Mouse (Mus musculus) kidney, postnatal 0 days (tissue): Measurements from ENCODE around the gene Dnah17. TPM values are rescaled to one million over a fixed set of nuclear protein-coding genes. Genes with fewer than 3 reads are reported as not detected.

Source experiments
- ATAC-seq: fragments of 200-750 bp; cut with Nextera tagmentation; replicated peaks from 2 replicates; pipeline ENCODE4 v1.8.0; 2017; ENCODE audit warnings: low read depth, moderate number of reproducible peaks, moderate TSS enrichment, moderate library complexity; ENCODE audit not compliant: low FRiP score
- DNase-seq: peaks from one replicate; pipeline ENCODE4 v3.0.0-alpha.2; 2016; ENCODE audit warnings: low spot score
- H3K27ac ChIP-seq: fragments of 300-500 bp; sonication (generic); 2 replicates; pipeline ENCODE4 v1.5.1; 2014; ENCODE audit warnings: mild to moderate bottlenecking
- H3K27me3 ChIP-seq: fragments of 300-500 bp; sonication (generic); 2 replicates; pipeline ENCODE4 v1.6.1; 2014; ENCODE audit warnings: low read length, mixed read lengths; ENCODE audit not compliant: insufficient read depth
- H3K36me3 ChIP-seq: fragments of 300-500 bp; sonication (generic); 2 replicates; pipeline ENCODE4 v1.6.1; 2014; ENCODE audit warnings: low read length, mixed read lengths; ENCODE audit not compliant: insufficient read depth
- H3K4me1 ChIP-seq: fragments of 300-500 bp; sonication (generic); replicated peaks from 2 replicates; pipeline ENCODE4 v1.6.1; 2014; ENCODE audit warnings: antibody characterized with exemption, low read length, mixed read lengths; ENCODE audit not compliant: insufficient read depth
- H3K4me2 ChIP-seq: fragments of 300-500 bp; sonication (generic); 2 replicates; pipeline ENCODE4 v1.6.1; 2014; ENCODE audit warnings: mild to moderate bottlenecking, low read length, moderate library complexity, mixed read lengths
- H3K4me3 ChIP-seq: fragments of 300-500 bp; sonication (generic); replicated peaks from 2 replicates; pipeline ENCODE4 v1.5.1; 2014; ENCODE audit warnings: low read depth, low read length
- H3K9ac ChIP-seq: fragments of 300-500 bp; sonication (generic); 2 replicates; pipeline ENCODE4 v1.6.1; 2014; ENCODE audit warnings: low read depth, low read length
- H3K9me3 ChIP-seq: fragments of 300-500 bp; sonication (generic); replicated peaks from 2 replicates; pipeline ENCODE4 v1.6.1; 2016; ENCODE audit warnings: low read length, inconsistent platforms, mixed read lengths
- CTCF ChIP-seq: IDR thresholded peaks from 2 replicates; pipeline ENCODE4 v1.5.1; 2016; ENCODE audit warnings: antibody characterized with exemption, low read depth, mild to moderate bottlenecking, moderate library complexity
- WGBS: fragments of 180-500 bp; shearing (Covaris S2); extraction: QIAGEN DNeasy Blood & Tissue Kit; methylation state at CpG from one replicate; pipeline ENCODE4 v1.1.7; 2014; 5-methylcytosine and 5-hydroxymethylcytosine counted together
- polyA plus RNA-seq: library from polyadenylated mRNA; unstranded; fragments of >200 nt; fragmentation: Nextera tagmentation; extraction: Ambion mirVana; gene quantifications from 2 replicates; pipeline ENCODE4 v1.2.1, GENCODE M21; 2015

Gene Dnah17
- polyA plus RNA-seq, 1 experiment from 2014 or later, result 0.12 TPM

DNA sequence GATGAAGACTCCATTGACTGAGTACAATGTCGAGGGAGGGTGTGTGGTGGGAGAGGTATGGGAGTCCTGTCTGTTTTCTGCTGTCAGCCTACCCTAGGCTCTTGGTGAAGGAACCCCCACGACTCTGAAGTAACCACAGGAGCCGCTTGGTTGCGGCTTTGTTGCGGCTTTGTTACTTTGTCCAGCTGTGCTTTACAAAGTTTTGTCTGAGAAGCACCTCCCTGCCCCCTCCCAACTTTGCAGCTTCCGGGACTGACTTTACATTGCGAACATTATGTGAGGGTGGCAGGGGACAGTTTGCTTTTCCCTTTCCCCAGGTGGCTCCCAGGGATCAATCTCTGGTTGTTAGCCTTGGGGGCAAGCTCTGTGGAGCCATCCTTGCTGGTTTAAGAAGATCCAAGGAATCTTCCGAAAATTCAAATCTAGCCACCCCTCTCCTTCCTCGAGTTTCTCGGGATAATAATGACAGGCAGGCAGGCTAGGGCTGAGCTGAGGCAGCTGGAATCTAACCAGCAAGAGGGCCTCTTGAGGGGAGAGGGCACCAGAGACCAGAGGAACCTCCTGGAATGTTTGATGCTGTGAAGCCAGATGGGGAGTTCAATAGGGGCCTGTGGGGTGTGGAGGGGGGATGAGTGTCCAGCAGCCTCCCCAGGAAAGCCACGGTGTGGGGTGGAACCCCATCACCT is 59.1 kb downstream of the Dnah17 start:
- TF ChIP-seq CTCF, result no peak
- H3K9me3 ChIP-seq, result no peaks in the 10 kb centered on the region
- peak overlapping the region; percentile 51; the same call in 1 of the 2 replicates for H3K27ac ChIP-seq
- WGBS, result 33% methylated on average over 11 of the region's 11 CpGs
- DNase-seq (peak; percentile 78), ATAC-seq (no peak)
- H3K36me3 ChIP-seq, result no peaks in the 10 kb centered on the region
- H3K27me3 ChIP-seq, result no peaks in the 10 kb centered on the region
- no peak overlapping the region for H3K4me2 ChIP-seq
- H3K4me3 ChIP-seq, result no peak overlapping the region
- peaks cover 7% of the 10 kb centered on the region for H3K4me1 ChIP-seq
- no peak overlapping the region; the same call in 1 of the 2 replicates for H3K9ac ChIP-seq

DNA sequence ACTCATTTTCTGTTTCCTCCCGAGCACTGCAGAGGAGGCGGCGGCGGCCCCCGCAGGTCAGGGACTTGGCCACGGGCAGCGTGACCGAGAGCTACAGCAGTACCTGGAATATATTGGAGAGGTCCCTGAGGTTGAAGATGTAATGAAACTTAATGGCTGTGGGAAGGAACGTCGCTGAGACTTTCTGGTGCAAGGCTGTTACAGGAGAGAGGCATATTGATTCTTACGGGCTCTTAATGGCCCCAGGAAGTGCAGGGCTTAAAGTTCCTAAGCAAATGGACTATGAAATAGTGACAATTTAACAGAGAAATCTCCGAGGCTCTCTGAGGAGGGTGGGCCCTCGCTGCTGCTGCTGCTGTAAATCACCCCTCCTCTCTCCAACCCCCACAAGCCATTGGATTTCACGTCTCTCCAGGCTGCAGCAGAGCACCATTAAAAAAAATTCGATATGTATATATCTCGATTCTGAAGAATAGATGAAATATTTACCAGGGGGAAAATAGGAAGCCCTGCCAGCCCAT is 61.6 kb downstream of the Dnah17 start:
- peaks cover 7% of the 10 kb centered on the region for H3K4me1 ChIP-seq
- no peak overlapping the region for H3K9ac ChIP-seq
- no peaks in the 10 kb centered on the region for H3K27me3 ChIP-seq
- no peak for TF ChIP-seq CTCF
- no peak overlapping the region for H3K4me2 ChIP-seq
- H3K36me3 ChIP-seq, result no peaks in the 10 kb centered on the region
- 20% methylated on average over 16 of the region's 16 CpGs for WGBS
- no peak for ATAC-seq
- H3K9me3 ChIP-seq, result no peaks in the 10 kb centered on the region
- no peak overlapping the region for H3K4me3 ChIP-seq
- H3K27ac ChIP-seq, result no peak overlapping the region
- DNase-seq, result peak; percentile 31

DNA sequence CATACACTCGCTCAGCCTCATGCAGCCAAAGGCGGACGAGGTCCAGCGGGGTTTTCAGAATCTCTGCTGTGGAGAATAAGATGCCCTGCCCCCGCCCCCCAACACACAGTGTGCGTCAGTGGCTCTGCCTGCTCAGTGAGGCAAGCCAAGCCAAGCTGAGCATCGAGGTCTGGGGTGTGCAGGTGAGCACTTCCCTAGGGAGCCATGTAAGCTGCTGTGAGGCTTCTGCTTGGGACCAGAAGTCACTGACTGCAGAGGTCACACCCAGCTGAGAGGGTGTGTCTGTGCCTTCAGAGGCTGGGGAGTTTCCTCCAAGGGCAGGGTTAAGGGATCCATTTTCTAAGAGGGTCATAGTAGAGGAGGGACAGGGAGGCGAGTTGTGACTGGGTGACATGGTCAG is 62.8 kb downstream of the Dnah17 start:
- no peak for DNase-seq
- no peaks in the 10 kb centered on the region for H3K27me3 ChIP-seq
- no peak for ATAC-seq
- peaks cover 7% of the 10 kb centered on the region for H3K4me1 ChIP-seq
- TF ChIP-seq CTCF, result no peak
- no peaks in the 10 kb centered on the region for H3K9me3 ChIP-seq
- no peak overlapping the region for H3K4me3 ChIP-seq
- H3K36me3 ChIP-seq, result no peaks in the 10 kb centered on the region
- H3K9ac ChIP-seq, result no peak overlapping the region
- WGBS, result 79% methylated on average over 8 of the region's 8 CpGs
- no peak overlapping the region for H3K4me2 ChIP-seq
- no peak overlapping the region for H3K27ac ChIP-seq

DNA sequence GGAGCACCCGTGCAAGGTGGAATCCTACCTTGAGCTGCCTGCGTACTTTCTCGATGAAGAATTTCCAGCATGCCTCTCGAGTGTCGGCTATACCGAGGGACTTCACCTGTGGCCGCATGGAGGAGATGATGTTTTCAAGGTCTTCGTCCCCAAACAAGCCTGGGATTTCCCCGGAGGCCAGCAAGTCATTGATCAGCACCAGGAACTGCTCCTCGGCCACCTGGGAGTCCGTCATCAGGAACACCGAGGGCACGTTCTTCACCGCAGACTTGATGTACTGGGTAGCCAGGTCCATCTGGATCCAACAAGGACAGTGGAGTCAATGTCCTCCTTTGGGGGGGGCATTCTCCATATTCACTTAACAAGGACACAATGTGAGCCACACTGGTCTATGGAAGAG is 70.4 kb downstream of the Dnah17 start:
- H3K36me3 ChIP-seq, result no peaks in the 10 kb centered on the region
- H3K4me3 ChIP-seq, result no peak overlapping the region
- WGBS, result 87% methylated on average over 14 of the region's 14 CpGs
- TF ChIP-seq CTCF, result no peak
- H3K4me2 ChIP-seq, result no peak overlapping the region
- no peaks in the 10 kb centered on the region for H3K9me3 ChIP-seq
- no peaks in the 10 kb centered on the region for H3K27me3 ChIP-seq
- H3K9ac ChIP-seq, result no peak overlapping the region
- no peak overlapping the region for H3K27ac ChIP-seq
- H3K4me1 ChIP-seq, result peaks cover 5% of the 10 kb centered on the region
- DNase-seq, result no peak
- ATAC-seq, result no peak

DNA sequence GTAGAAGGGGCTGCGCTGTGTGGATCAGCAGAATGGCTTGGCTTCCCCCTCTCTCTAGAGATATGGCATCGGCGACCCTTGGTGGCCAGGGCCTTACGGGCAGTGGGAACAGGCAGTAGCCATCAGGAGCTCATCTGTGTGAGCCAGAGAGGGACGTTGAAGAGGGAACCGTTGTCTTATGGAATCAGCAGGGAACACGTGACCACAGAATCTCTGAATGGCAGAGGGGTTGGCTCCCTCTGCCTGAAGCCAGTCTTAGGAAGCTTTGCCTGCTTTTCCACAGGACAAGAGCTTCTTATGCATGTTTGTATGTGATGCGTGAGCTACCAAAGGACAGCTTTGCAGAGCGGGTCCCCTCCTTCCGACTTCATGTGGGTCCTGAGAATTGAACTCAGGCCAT is 71.6 kb downstream of the Dnah17 start:
- Histone ChIP-seq H3K4me2 (no peak overlapping the region), H3K9me3 (no peaks in the 10 kb centered on the region), H3K27ac (no peak overlapping the region), H3K27me3 (no peaks in the 10 kb centered on the region), H3K36me3 (no peaks in the 10 kb centered on the region), H3K4me3 (no peak overlapping the region), H3K4me1 (peaks cover 5% of the 10 kb centered on the region), H3K9ac (no peak overlapping the region)
- DNase-seq, result no peak
- 69% methylated on average over 10 of the region's 10 CpGs for WGBS
- ATAC-seq, result no peak
- TF ChIP-seq CTCF, result no peak

DNA sequence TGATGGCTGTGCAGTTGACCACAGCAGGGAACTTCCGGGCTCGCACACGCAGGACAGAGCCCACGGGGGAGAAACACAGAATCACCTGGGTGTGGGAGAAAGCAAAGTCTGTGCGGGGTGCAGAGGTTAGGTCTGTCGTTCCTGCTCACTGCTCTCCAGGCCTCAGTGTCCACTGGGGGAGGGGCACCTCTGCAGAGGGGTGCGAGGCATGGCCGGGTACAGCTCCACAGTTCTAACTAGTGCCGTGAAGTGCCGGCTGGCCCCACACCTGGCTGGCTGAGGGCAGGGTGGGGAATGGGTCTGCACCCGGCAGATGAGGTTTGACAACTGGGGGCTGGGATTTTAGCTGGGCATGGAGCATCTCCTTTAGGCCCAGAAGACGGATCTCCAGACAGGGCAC is 72.1 kb downstream of the Dnah17 start:
- Histone ChIP-seq H3K36me3 (no peaks in the 10 kb centered on the region), H3K9ac (no peak overlapping the region), H3K4me3 (no peak overlapping the region), H3K4me1 (peaks cover 5% of the 10 kb centered on the region), H3K4me2 (no peak overlapping the region), H3K27me3 (no peaks in the 10 kb centered on the region), H3K27ac (no peak overlapping the region), H3K9me3 (no peaks in the 10 kb centered on the region)
- DNase-seq (no peak), ATAC-seq (no peak)
- no peak for TF ChIP-seq CTCF
- 33% methylated on average over 12 of the region's 12 CpGs for WGBS
